8 mouse cellular contexts compared by ENCODE assay signal in the genomic region with DNA sequence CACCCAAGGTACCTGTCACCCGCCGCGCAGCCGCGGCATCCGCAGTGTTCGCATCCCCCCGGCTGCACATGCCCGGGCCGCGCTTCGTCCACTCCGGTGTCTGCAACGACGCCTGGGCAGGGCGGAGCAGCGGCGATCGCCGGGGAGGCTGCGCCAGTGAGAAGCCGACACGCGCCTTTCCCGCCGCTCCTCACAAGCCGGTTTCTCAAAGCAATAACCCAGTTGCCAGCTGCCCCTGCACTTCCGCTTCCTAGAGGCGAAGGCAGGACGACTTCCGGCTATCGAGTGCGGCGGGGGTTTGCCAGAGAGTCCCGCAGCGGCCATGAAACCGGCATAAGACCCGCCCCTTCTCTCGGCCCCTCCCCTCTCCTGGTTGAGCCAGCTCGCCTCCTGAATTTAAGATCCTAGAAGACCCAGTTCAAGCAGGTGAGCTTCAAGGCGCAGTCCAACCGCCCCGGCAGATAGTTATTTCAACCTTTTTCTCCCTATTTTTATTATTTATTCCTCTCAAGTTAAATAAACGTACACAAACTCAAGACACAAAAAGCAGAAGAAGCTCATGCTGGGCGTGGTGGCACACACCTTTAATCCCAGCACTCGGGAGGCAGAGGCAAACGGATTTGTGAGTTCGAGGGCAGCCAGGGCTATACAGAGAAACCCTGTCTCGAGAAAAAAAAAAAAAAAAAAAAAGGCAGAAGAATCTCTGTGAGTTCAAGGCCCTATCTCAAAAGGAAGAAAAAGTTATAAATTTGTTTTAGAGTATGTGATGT. TPM values are rescaled to one million over a fixed set of nuclear protein-coding genes. Genes with fewer than 3 reads are reported as not detected.
A peak's percentile ranks its signal among the peaks of the same experiment; 100 is the strongest.
DNase-seq lines count a peak whose midpoint lies in the region; ATAC-seq and TF ChIP-seq lines count a peak whose summit lies in the region.

TSS of gene Uggt1 (minus strand) at position 663 of the 770 bp plus-strand sequence.

- no peak for TF ChIP-seq EP300 in CH12.LX (IDR thresholded peaks at IDR 0.05; ENCODE audit: low read length)

- H3K27ac ChIP-seq in CH12.LX (ENCODE audit: insufficient read depth, low read depth): peak within 1 kb of the TSS; percentile 50
- peak within 1 kb of the TSS; percentile 68 for H3K27ac ChIP-seq in forebrain, embryonic 11.5 days (ENCODE audit: low read depth, low read length)
- peak within 1 kb of the TSS; percentile 74 for H3K27ac ChIP-seq in heart, embryonic 16.5 days (ENCODE audit: low read length)
- peak within 1 kb of the TSS; percentile 81 for H3K27ac ChIP-seq in liver, embryonic 15.5 days (replicated peaks)
- H3K27ac ChIP-seq in neural tube, embryonic 12.5 days: peak within 1 kb of the TSS; percentile 77

- peaks cover 0 to 11% of the 10 kb centered on the region in 2 experiments for H3K36me3 ChIP-seq in CH12.LX (replicated peaks in 1 of 2; ENCODE audit: control insufficient read depth in 1 of 2, insufficient read depth in 1 of 2, low read length in 1 of 2)
- no peaks in the 10 kb centered on the region for H3K36me3 ChIP-seq in forebrain, embryonic 11.5 days (ENCODE audit: control insufficient read depth, insufficient read depth, low read length)
- no peaks in the 10 kb centered on the region for H3K36me3 ChIP-seq in heart, embryonic 16.5 days (ENCODE audit: control insufficient read depth, insufficient read depth)
- no peaks in the 10 kb centered on the region for H3K36me3 ChIP-seq in liver, embryonic 15.5 days (replicated peaks)
- H3K36me3 ChIP-seq in neural tube, embryonic 12.5 days: no peaks in the 10 kb centered on the region

- ATAC-seq in forebrain, embryonic 11.5 days (replicated peaks; ENCODE audit: low FRiP score): peak; percentile 96
- peak; percentile 97 for ATAC-seq in heart, embryonic 16.5 days (replicated peaks; ENCODE audit: extremely low read depth, insufficient read depth, low FRiP score)
- ATAC-seq in liver, embryonic 15.5 days (ENCODE audit: insufficient read depth): peak; percentile 94
- peak; percentile 95 for ATAC-seq in neural tube, embryonic 12.5 days (ENCODE audit: low FRiP score, low read depth)

- dilution Hi-C loops in CH12.LX (cut with MboI; ENCODE audit: extremely low pct_ligation_motif_present, extremely low pct_unique_long_range_greater_than_20kb, low sequenced_read_pairs): no loop called here

- H3K9me3 ChIP-seq in CH12.LX (replicated peaks; ENCODE audit: low read length): no peaks in the 10 kb centered on the region
- no peaks in the 10 kb centered on the region for H3K9me3 ChIP-seq in forebrain, embryonic 11.5 days (ENCODE audit: control insufficient read depth, low read length)
- H3K9me3 ChIP-seq in heart, embryonic 16.5 days (replicated peaks; ENCODE audit: control insufficient read depth, low read length): no peaks in the 10 kb centered on the region
- no peaks in the 10 kb centered on the region for H3K9me3 ChIP-seq in liver, embryonic 15.5 days (replicated peaks)
- no peaks in the 10 kb centered on the region for H3K9me3 ChIP-seq in neural tube, embryonic 12.5 days

- H3K79me2 ChIP-seq in CH12.LX (replicated peaks; ENCODE audit: control insufficient read depth, extremely low read depth, insufficient read depth, poor library complexity, severe bottlenecking): peaks cover 39% of the 10 kb centered on the region

- peak within 1 kb of the TSS; percentile 84 to 95 (median 93) for H3K4me3 ChIP-seq in CH12.LX (replicated peaks in 1 of 3; ENCODE audit: low read depth in 2 of 3, low read length in 2 of 3, poor library complexity in 1 of 3)
- H3K4me3 ChIP-seq in forebrain, embryonic 11.5 days (ENCODE audit: low read depth, low read length): peak within 1 kb of the TSS; percentile 88
- peak within 1 kb of the TSS; percentile 89 for H3K4me3 ChIP-seq in heart, embryonic 16.5 days (ENCODE audit: low read length)
- H3K4me3 ChIP-seq in liver, embryonic 15.5 days (replicated peaks): peak within 1 kb of the TSS; percentile 83
- peak within 1 kb of the TSS; percentile 97 for H3K4me3 ChIP-seq in neural tube, embryonic 12.5 days

- H3K9ac ChIP-seq in CH12.LX (ENCODE audit: insufficient read depth, low read depth): peak within 1 kb of the TSS; percentile 74
- H3K9ac ChIP-seq in forebrain, embryonic 11.5 days (ENCODE audit: low read length): peak within 1 kb of the TSS; percentile 86
- peak within 1 kb of the TSS; percentile 84 for H3K9ac ChIP-seq in heart, embryonic 16.5 days (ENCODE audit: low read length)
- peak within 1 kb of the TSS; percentile 70 for H3K9ac ChIP-seq in liver, embryonic 15.5 days
- H3K9ac ChIP-seq in neural tube, embryonic 12.5 days: peak within 1 kb of the TSS; percentile 86

- TF ChIP-seq RAD21 in CH12.LX (IDR thresholded peaks at IDR 0.05; ENCODE audit: low read depth, low read length): no peak

- peak; percentile 94 for DNase-seq in CH12.LX (ENCODE audit: extremely low read depth)
- peak; percentile 91 for DNase-seq in c-Kit-positive CD71-positive TER-119-negative erythroid progenitor cells, embryonic 14.5 days (ENCODE audit: low read depth)
- DNase-seq in forebrain, embryonic 11.5 days (ENCODE audit: low spot score): peak; percentile 95
- peak; percentile 97 for DNase-seq in kidney, postnatal 36 days
- peak; percentile 96 for DNase-seq in telencephalon, adult 2 months (ENCODE audit: low read depth, low spot score)

- peaks cover 15 to 42% of the 10 kb centered on the region in 2 experiments for H3K4me1 ChIP-seq in CH12.LX (ENCODE audit: control insufficient read depth in 1 of 2, insufficient read depth in 2 of 2)
- H3K4me1 ChIP-seq in forebrain, embryonic 11.5 days (replicated peaks; ENCODE audit: control insufficient read depth, insufficient read depth, low read length): peaks cover 4% of the 10 kb centered on the region
- peaks cover 8% of the 10 kb centered on the region for H3K4me1 ChIP-seq in heart, embryonic 16.5 days (ENCODE audit: control insufficient read depth, insufficient read depth, low read length)
- peaks cover 35% of the 10 kb centered on the region for H3K4me1 ChIP-seq in liver, embryonic 15.5 days (replicated peaks)
- peaks cover 24% of the 10 kb centered on the region for H3K4me1 ChIP-seq in neural tube, embryonic 12.5 days

- no peaks in the 10 kb centered on the region for H3K27me3 ChIP-seq in CH12.LX (replicated peaks)
- no peaks in the 10 kb centered on the region for H3K27me3 ChIP-seq in forebrain, embryonic 11.5 days (ENCODE audit: control insufficient read depth, insufficient read depth, low read length)
- no peaks in the 10 kb centered on the region; the same call in 1 of the 2 replicates for H3K27me3 ChIP-seq in heart, embryonic 16.5 days (ENCODE audit: control insufficient read depth, insufficient read depth, low read length)
- H3K27me3 ChIP-seq in liver, embryonic 15.5 days: no peaks in the 10 kb centered on the region
- H3K27me3 ChIP-seq in neural tube, embryonic 12.5 days (replicated peaks): no peaks in the 10 kb centered on the region

- in situ Hi-C loops in CH12.LX (cut with MboI; ENCODE audit: low pct_ligation_motif_present, low pct_unique_long_range_greater_than_20kb, low sequenced_read_pairs): no loop called here

- WGBS in forebrain, embryonic 11.5 days: 2% methylated on average over 49 of the region's 49 CpGs
- WGBS in heart, embryonic 16.5 days: 2% methylated on average over 49 of the region's 49 CpGs
- WGBS in liver, embryonic 15.5 days (ENCODE audit: insufficient replicate concordance): under 1% methylated on average over 49 of the region's 49 CpGs
- 4% methylated on average over 49 of the region's 49 CpGs for WGBS in neural tube, embryonic 12.5 days

- H3K4me2 ChIP-seq in CH12.LX (ENCODE audit: insufficient read depth, low read depth, poor library complexity, severe bottlenecking): peak within 1 kb of the TSS; percentile 89
- peak within 1 kb of the TSS; percentile 84 for H3K4me2 ChIP-seq in forebrain, embryonic 11.5 days (ENCODE audit: low read depth, low read length, severe bottlenecking)
- H3K4me2 ChIP-seq in heart, embryonic 16.5 days (ENCODE audit: low read depth, low read length): peak within 1 kb of the TSS; percentile 84
- peak within 1 kb of the TSS; percentile 80 for H3K4me2 ChIP-seq in liver, embryonic 15.5 days
- H3K4me2 ChIP-seq in neural tube, embryonic 12.5 days (replicated peaks): peak within 1 kb of the TSS; percentile 88

- no peak for TF ChIP-seq CTCF in CH12.LX (conservative IDR thresholded peaks at IDR 0.05 in 1 of 2, IDR thresholded peaks at IDR 0.05 in 1 of 2; ENCODE audit: low read depth in 2 of 2, low read length in 2 of 2)

- TF ChIP-seq POLR2A in CH12.LX (IDR thresholded peaks at IDR 0.05; ENCODE audit: low read depth, low read length): peak; percentile 88

TF ChIP-seq in CH12.LX, 34 proteins besides CTCF, POLR2A, EP300 and RAD21 (continues in another document):
- TF ChIP-seq ZNF384 (IDR thresholded peaks at IDR 0.05; ENCODE audit: low read depth, low read length) (0 out of 2 replicates have a peak, but pooled peaks have one; percentile 24), TBP (conservative IDR thresholded peaks at IDR 0.05; ENCODE audit: low read depth, low read length) (peak; percentile 63; the same call in 1 of the 2 replicates), NELFE (IDR thresholded peaks at IDR 0.05; ENCODE audit: low read depth, low read length) (peak; percentile 82), MAFK (IDR thresholded peaks at IDR 0.05; ENCODE audit: insufficient replicate concordance, low read length) (no peak), E2F4 (IDR thresholded peaks at IDR 0.05; ENCODE audit: insufficient replicate concordance, low read depth, low read length) (0 out of 2 replicates have a peak, but pooled peaks have one; percentile 40), UBTF (IDR thresholded peaks at IDR 0.05; ENCODE audit: low read depth, low read length) (0 out of 2 replicates have a peak, but pooled peaks have one; percentile 50), MEF2A (IDR thresholded peaks at IDR 0.05; ENCODE audit: borderline replicate concordance, low read depth, low read length) (peak; percentile 18; the same call in 1 of the 2 replicates), ZMIZ1 (IDR thresholded peaks at IDR 0.05; ENCODE audit: low read depth, low read length) (0 out of 2 replicates have a peak, but pooled peaks have one; percentile 32), RCOR1 (conservative IDR thresholded peaks at IDR 0.05; ENCODE audit: low read depth, low read length) (no peak), JUN (IDR thresholded peaks at IDR 0.05; ENCODE audit: insufficient read depth, low read depth, low read length) (no peak), SIN3A (IDR thresholded peaks at IDR 0.05; ENCODE audit: low read length) (peak; percentile 99), HCFC1 (IDR thresholded peaks at IDR 0.05; ENCODE audit: low read depth, low read length) (peak; percentile 91)

RNA-seq across cellular contexts. Expression of gene Uggt1, which starts in this region (rescaled TPM):
- total RNA-seq in CH12.LX (2012; rRNA removed) (41.2 and 47.9 TPM in 2 replicates), CH12.LX (2014; rRNA removed) (35.3 and 39.8 TPM in 2 replicates)
- 38.6 and 39.5 TPM in 2 replicates for polyA plus RNA-seq in CH12.LX (2012; ENCODE audit: insufficient read length, low read depth)
- polyA plus RNA-seq in forebrain, embryonic 11.5 days (2014; fragmentation: Nextera tagmentation; extraction: Ambion mirVana): 72.8 and 79.8 TPM in 2 replicates
- polyA plus RNA-seq in heart, embryonic 16.5 days (2015; fragmentation: Nextera tagmentation; extraction: Ambion mirVana): 35.9 TPM in 2 replicates
- 19.4 and 19.5 TPM in 2 replicates for polyA plus RNA-seq in liver, embryonic 15.5 days (2015; fragmentation: Nextera tagmentation; extraction: Ambion mirVana)
- 53.1 and 54.8 TPM in 2 replicates for polyA plus RNA-seq in neural tube, embryonic 12.5 days (2016; fragmentation: Nextera tagmentation; extraction: Ambion mirVana)

Comparison
In these comparisons a context has a peak if more than half of its experiments do, and no peak if none do; other contexts are left out.
1. Peak in every context shown above with its lines: DNase-seq, ATAC-seq, H3K4me3 ChIP-seq and H3K27ac ChIP-seq.